Mouse (Mus musculus): ENCODE data around the gene Zfp36l2. TPM values are rescaled to one million over a fixed set of nuclear protein-coding genes. Genes with fewer than 3 reads are reported as not detected.

Gene Zfp36l2
- polyA plus RNA-seq, 1 experiment, result 101 TPM

DNA sequence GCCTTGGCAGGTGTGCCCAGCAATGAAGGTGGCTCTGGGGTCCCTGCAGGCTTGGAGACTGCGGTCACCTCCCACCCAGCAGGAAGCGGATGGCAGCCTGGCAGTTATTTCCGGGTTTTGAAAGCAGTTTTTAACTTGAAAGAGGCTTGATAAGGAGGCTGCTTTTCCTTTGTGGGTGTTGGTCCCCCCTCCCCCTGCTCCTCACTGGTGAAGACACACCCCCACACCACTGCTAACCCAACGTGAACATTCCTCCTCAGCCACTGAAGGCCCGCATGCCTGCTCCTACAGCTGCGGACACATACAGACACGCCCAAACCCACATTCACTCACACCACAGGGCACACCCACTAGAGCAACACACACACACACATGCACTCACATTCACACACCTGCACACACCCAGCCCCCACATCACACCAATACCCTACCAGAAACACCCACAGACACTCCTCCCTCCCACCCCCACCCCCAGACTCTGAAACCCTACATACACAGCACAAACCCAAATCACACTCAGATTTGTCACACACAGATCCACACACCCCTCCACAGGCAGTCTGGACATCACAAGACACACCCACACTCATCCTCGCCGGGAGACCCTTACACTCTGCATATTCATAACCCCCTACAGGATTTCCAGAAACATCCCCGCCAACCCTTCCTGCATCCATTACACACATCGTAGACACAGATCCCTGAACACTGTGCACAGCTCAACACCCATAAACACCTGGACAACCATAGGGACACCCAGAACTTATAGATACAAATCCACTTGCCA, 6.8 kb downstream of the Zfp36l2 start:
- peak; percentile 39 for DNase-seq

DNA sequence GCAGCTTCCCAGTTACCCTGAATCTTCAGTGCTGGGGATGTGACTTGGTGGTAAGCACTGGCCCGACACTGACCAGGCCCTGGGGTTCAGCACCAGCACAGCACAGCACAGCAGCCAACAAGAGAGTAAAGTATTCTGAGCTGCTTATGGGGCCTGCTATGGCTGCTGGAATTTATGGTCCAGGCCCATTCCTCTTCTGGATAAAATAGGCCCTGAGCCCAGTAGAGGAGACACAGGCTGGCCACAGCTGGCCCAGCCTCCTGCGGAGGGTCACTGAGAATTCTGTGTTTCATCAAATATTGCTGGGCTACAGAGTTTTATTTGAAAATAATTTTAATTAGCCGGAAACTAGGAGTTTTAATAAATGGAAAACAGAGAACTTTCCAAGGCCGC, 7.8 kb downstream of the Zfp36l2 start:
- TF ChIP-seq POLR2A (IDR thresholded peaks at IDR 0.05; ENCODE audit: borderline replicate concordance, extremely low read depth, low read depth, low read length) (no peak), CTCF (IDR thresholded peaks at IDR 0.05; ENCODE audit: insufficient read depth, low read length) (no peak)
- WGBS, result 71% methylated on average over 4 of the region's 4 CpGs
- no peak overlapping the region for H3K4me3 ChIP-seq (replicated peaks; ENCODE audit: extremely low read depth, low read depth, low read length)
- no peak for DNase-seq
- H3K4me1 ChIP-seq (ENCODE audit: control insufficient read depth, insufficient read depth, low read length), result peaks cover 21% of the 10 kb centered on the region

More for the DNA sequence above, 6.8 kb downstream of the Zfp36l2 start:
- 26% methylated on average over 11 of the region's 11 CpGs for WGBS
- H3K4me3 ChIP-seq (replicated peaks; ENCODE audit: extremely low read depth, low read depth, low read length), result no peak overlapping the region
- H3K4me1 ChIP-seq (ENCODE audit: control insufficient read depth, insufficient read depth, low read length), result peaks cover 21% of the 10 kb centered on the region
- TF ChIP-seq POLR2A (IDR thresholded peaks at IDR 0.05; ENCODE audit: borderline replicate concordance, extremely low read depth, low read depth, low read length), result peak; percentile 27; the same call in 1 of the 2 replicates
- TF ChIP-seq CTCF (IDR thresholded peaks at IDR 0.05; ENCODE audit: insufficient read depth, low read length), result no peak

DNA sequence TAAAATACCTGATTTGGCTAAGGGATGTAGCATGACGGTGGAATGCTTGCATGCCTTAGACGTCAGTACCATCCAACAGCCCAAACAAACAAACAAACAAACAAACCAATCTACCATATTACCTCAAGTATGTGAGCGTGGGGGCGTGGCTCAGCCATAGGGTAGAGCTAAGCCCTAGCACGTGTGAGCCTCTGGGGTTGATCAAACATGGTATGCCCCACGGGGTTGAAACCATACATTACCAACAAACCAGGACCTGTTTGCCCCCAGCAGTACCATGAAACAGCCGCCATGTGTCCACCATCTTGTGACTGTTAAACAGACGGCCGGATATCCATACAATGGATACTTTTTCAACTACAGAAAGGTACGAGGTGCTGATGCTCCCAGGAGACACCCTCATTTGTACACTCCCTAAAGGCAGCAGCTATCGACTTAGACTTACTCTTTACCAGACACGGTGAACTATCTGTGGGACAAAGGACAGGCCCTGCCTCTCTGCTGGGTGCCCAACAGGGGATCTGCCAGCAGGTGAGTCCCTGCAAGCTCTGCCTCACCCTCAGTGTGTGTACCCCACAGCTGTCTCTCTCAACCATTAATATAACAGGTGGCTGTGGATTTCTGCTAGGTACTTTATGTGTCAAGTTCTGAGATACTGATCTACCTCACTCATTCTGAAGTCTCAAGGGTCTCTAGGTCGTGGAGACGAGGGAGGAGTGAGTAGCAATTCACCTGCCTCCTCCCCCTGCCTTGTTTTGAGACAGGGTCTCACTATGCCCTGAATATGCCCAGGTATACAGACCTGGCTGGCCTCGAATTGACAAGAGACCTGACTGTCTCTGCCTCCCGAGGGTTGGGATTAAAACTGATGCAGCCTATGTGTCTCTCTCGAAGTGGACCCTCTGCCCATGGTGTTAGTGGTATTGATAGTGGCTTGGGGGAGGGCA, 8.4 kb downstream of the Zfp36l2 start:
- Histone ChIP-seq H3K4me1 (ENCODE audit: control insufficient read depth, insufficient read depth, low read length) (peaks cover 21% of the 10 kb centered on the region), H3K4me3 (replicated peaks; ENCODE audit: extremely low read depth, low read depth, low read length) (no peak overlapping the region)
- WGBS, result 90% methylated on average over 17 of the region's 17 CpGs
- no peak for TF ChIP-seq POLR2A (IDR thresholded peaks at IDR 0.05; ENCODE audit: borderline replicate concordance, extremely low read depth, low read depth, low read length)
- TF ChIP-seq CTCF (IDR thresholded peaks at IDR 0.05; ENCODE audit: insufficient read depth, low read length), result no peak
- DNase-seq, result no peak

DNA sequence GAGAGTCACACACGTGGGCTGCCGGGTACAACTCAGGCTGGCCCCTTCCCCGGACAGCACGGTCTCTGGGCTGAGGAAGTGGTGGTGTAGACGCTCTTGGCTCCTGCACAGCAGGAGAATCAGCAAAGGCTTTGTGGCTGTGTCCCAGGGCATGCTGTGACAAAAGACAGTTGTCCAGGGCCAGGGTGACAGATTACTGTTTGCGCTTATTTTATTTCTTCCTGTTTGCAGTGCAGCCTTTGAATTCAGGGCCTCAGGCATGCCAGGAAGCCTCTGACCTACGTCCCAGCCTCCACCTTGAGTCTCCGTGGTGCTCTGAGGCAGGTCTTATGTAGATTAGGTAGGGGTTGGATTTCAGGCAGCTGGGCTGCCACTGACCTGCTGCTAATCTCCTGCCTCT, 10.3 kb downstream of the Zfp36l2 start:
- H3K4me1 ChIP-seq (ENCODE audit: control insufficient read depth, insufficient read depth, low read length), result peaks cover 15% of the 10 kb centered on the region
- 32% methylated on average over 8 of the region's 8 CpGs for WGBS
- no peak overlapping the region for H3K4me3 ChIP-seq (replicated peaks; ENCODE audit: extremely low read depth, low read depth, low read length)
- TF ChIP-seq POLR2A (IDR thresholded peaks at IDR 0.05; ENCODE audit: borderline replicate concordance, extremely low read depth, low read depth, low read length) (no peak), CTCF (IDR thresholded peaks at IDR 0.05; ENCODE audit: insufficient read depth, low read length) (no peak)
- no peak for DNase-seq

DNA sequence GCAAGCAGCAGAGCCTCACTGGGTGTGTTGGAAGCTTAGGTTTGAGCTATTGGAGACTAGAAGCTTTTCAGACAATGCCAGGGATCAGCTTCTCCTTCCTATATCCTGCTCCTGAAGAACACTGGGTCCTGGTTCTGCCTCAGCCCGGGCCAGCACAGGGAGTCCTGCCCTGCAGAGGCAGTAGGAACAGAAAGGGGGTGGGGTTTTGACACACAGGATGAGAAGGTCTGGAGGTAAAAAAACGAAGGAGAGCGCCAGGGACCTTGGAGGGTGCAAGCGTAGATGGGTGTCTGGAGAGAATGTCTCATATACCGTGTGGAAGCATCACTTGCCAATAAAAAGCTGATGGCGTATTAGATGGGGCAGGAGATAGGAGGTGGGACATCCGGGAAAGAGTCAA, 11.3 kb downstream of the Zfp36l2 start:
- no peak for DNase-seq
- WGBS, result 76% methylated on average over 7 of the region's 7 CpGs

DNA sequence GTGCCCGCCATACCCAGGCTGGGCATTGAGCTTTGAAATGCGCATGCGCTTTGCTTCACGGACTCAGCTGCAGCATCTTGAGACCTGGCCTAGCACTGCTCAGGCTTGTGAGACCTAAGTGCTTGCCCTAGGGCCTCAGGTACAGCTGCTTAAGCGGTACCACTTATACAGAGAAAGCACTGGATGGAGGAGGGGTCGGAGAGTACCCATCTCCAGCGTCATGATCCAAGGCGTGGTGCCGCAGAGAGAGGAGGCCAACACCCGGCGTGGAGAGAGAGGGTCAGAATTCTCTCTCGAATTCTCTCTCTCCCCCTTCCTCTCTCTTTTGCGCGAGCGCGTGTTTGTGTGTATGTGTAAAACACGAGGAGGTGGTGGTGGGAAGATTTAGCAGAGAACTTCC, 12.6 kb downstream of the Zfp36l2 start:
- TF ChIP-seq CTCF (IDR thresholded peaks at IDR 0.05; ENCODE audit: insufficient read depth, low read length) (no peak), POLR2A (IDR thresholded peaks at IDR 0.05; ENCODE audit: borderline replicate concordance, extremely low read depth, low read depth, low read length) (no peak)
- no peak for DNase-seq

More for the DNA sequence above, 11.3 kb downstream of the Zfp36l2 start:
- Histone ChIP-seq H3K4me1 (ENCODE audit: control insufficient read depth, insufficient read depth, low read length) (peaks cover 10% of the 10 kb centered on the region), H3K4me3 (replicated peaks; ENCODE audit: extremely low read depth, low read depth, low read length) (no peak overlapping the region)
- TF ChIP-seq POLR2A (IDR thresholded peaks at IDR 0.05; ENCODE audit: borderline replicate concordance, extremely low read depth, low read depth, low read length), result no peak
- TF ChIP-seq CTCF (IDR thresholded peaks at IDR 0.05; ENCODE audit: insufficient read depth, low read length), result no peak

DNA sequence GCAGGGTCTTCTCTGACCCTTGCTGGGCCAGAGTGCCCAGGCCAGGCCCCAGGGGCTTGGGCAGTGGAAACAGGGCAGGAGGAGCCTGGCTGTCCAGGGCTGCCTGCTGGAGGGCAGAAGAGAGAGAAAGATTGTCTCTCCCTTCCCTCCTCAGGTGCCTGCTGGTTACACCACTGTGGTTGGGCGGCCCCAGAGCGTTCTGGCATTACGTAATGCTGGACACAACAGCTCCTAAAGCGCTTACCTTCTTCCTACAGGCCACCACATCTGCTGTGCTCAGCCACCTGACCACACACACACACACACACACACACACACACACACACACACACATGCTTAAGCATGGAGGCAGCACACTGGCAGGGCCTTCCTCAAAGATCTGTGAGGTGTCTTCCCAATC, 20.4 kb downstream of the Zfp36l2 start:
- no peak for DNase-seq
- whole genome bisulfite sequencing, result 88% methylated on average over 4 of the region's 4 CpGs
- Histone ChIP-seq H3K4me3 (replicated peaks; ENCODE audit: extremely low read depth, low read depth, low read length) (no peak overlapping the region), H3K4me1 (ENCODE audit: control insufficient read depth, insufficient read depth, low read length) (peaks cover 6% of the 10 kb centered on the region)
- TF ChIP-seq CTCF (IDR thresholded peaks at IDR 0.05; ENCODE audit: insufficient read depth, low read length) (no peak), POLR2A (IDR thresholded peaks at IDR 0.05; ENCODE audit: borderline replicate concordance, extremely low read depth, low read depth, low read length) (no peak)

More for the DNA sequence above, 12.6 kb downstream of the Zfp36l2 start:
- H3K4me3 ChIP-seq (replicated peaks; ENCODE audit: extremely low read depth, low read depth, low read length), result no peak overlapping the region
- WGBS, result 98% methylated on average over 17 of the region's 17 CpGs
- no peaks in the 10 kb centered on the region for H3K4me1 ChIP-seq (ENCODE audit: control insufficient read depth, insufficient read depth, low read length)

DNA sequence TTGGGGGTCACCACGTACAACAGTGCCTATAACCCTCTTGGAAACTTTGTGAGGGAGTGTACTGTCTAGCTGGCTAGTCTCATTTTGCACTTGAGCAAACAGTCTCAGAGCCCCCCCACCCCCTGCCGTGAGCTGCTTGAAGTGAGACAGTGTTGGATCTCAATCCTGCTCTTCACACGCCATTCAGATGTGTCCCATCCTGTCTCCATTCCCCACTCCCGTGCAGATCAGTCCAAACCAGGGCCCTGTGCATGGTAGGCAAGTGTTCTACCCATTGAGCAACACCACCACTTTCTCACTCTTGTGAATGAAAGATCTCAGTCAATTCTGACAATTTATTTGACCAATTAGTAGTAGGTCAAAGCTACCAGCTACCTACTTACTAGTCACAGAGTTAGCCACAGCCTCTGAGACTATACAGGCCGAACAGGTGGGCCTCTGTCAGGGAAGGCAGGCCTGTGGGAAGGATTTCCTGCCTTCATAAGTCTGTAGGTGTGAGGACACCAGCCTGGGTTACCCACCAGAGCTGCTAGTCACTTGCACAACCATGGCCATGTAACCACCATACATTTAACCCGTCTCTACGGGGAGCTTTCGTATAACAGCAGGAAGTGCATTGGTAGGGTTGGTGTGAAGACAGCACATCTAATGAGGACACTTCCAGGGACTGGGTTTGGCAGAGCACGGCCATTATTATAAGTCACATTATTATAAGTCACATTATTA, 21.4 kb downstream of the Zfp36l2 start:
- H3K4me1 ChIP-seq (ENCODE audit: control insufficient read depth, insufficient read depth, low read length), result peaks cover 8% of the 10 kb centered on the region
- peak; percentile 1 for DNase-seq
- no peak overlapping the region for H3K4me3 ChIP-seq (replicated peaks; ENCODE audit: extremely low read depth, low read depth, low read length)
- WGBS, result 84% methylated on average over 9 of the region's 9 CpGs
- TF ChIP-seq CTCF (IDR thresholded peaks at IDR 0.05; ENCODE audit: insufficient read depth, low read length), result no peak
- TF ChIP-seq POLR2A (IDR thresholded peaks at IDR 0.05; ENCODE audit: borderline replicate concordance, extremely low read depth, low read depth, low read length), result no peak

DNA sequence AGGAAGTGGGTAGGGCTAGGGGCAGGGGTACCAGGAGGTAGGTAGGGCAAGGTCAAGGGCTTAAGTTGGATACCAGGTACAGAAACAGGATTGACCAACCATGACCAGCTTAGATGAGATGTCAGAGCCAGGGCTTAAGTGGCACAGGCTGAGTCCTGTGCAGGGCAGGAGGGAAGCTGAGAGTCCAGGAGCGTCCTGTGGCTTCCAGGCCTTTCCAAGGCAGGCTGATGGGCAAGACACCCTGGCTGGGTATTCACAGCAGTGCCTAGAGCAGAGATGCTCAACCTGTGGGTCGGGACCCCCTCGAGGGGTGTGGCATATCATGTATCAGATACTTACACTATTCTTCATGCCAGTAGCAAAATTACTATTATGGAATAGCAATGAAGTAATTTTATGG, 22.0 kb downstream of the Zfp36l2 start:
- H3K4me3 ChIP-seq (replicated peaks; ENCODE audit: extremely low read depth, low read depth, low read length), result no peak overlapping the region
- DNase-seq, result peak; percentile 1
- TF ChIP-seq POLR2A (IDR thresholded peaks at IDR 0.05; ENCODE audit: borderline replicate concordance, extremely low read depth, low read depth, low read length) (no peak), CTCF (IDR thresholded peaks at IDR 0.05; ENCODE audit: insufficient read depth, low read length) (no peak)
- H3K4me1 ChIP-seq (ENCODE audit: control insufficient read depth, insufficient read depth, low read length), result peaks cover 12% of the 10 kb centered on the region
- WGBS, result 79% methylated on average over 3 of the region's 3 CpGs

All from lung, adult 2 months (tissue).